Mouse (Mus musculus): ENCODE measurements around the gene Mcur1.

- no peak for TF ChIP-seq MAFK (IDR thresholded peaks at IDR 0.05; ENCODE audit: insufficient read depth, low read depth, low read length)
- no peak for TF ChIP-seq HCFC1 (IDR thresholded peaks at IDR 0.05; ENCODE audit: borderline replicate concordance, insufficient read depth, low read length)
- no peak for TF ChIP-seq ZNF384 (IDR thresholded peaks at IDR 0.05; ENCODE audit: low read depth, low read length)
- no peak for TF ChIP-seq ZC3H11A (IDR thresholded peaks at IDR 0.05; ENCODE audit: borderline replicate concordance, low read depth, low read length)
- TF ChIP-seq CHD2 (IDR thresholded peaks at IDR 0.05; ENCODE audit: low read depth, low read length): no peak
Observed at GRCm38 (mm10) chr13:43501601-43502000, 58.4 kb downstream of the Mcur1 start.

Data from ES-E14 (cell line).